Mouse (Mus musculus) small intestine, adult 2 months (tissue): ENCODE results near the gene Il22ra2.

Source experiments
- CTCF ChIP-seq: fragments of 200-500 bp; IDR thresholded peaks from 2 replicates; pipeline ENCODE4 v1.5.1; 2012; ENCODE audit warnings: low read depth, mild to moderate bottlenecking, control low read depth, inconsistent platforms, low read length, moderate library complexity, mixed read lengths; ENCODE audit not compliant: insufficient replicate concordance, insufficient read length; ENCODE audit errors: extremely low read depth
- POLR2A ChIP-seq: fragments of 200-500 bp; IDR thresholded peaks from 2 replicates; pipeline ENCODE4 v1.6.1; 2012; ENCODE audit warnings: low read depth, mild to moderate bottlenecking, control low read depth, inconsistent platforms, low read length, moderate library complexity

- no peak for TF ChIP-seq CTCF
- peak; percentile 97 for TF ChIP-seq POLR2A
Observed at GRCm38 (mm10) chr10:19591641-19592441, 30.0 kb upstream of the Il22ra2 start, which contains the start of gene Ifngr1.
